Mouse (Mus musculus): ENCODE data around the gene Tcf25.
"Not testable (repeated sequence)": the region's sequence is repeated elsewhere in the genome, so short reads cannot be mapped to it uniquely, and the experiment has no call there.

Tcf25 gene

GRCm38 (mm10) chr8:123410788-123411187 is 37.2 kb downstream of the Tcf25 start:
- no peak for DNase-seq (ENCODE audit: low read depth, low spot score)

DNA sequence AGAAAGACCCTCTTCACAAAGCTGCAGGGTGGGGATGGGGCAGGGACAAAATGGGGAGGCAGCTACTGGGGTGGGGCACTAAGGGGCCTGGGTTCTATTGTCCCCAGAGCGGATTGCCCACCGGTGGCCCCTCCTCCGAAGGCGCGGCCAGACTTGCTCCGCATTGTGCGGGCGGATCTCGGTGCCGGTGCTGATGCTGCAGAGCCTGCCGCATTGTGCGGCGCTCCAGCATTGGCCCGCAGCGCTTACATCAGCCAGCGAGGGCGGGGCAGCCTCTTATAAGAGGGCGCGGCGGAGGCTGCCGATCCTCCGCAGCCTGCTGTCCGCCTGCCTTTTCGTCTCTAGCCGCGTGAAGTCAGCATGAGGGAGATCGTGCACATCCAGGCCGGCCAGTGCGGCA is 37.7 kb downstream of the Tcf25 start, which contains the start of gene Tubb3:
Tubb3 (plus strand) TSS at position 179 of the 400 bp plus-strand sequence.
- peak; percentile 90 for DNase-seq (ENCODE audit: low read depth, low spot score)

DNA sequence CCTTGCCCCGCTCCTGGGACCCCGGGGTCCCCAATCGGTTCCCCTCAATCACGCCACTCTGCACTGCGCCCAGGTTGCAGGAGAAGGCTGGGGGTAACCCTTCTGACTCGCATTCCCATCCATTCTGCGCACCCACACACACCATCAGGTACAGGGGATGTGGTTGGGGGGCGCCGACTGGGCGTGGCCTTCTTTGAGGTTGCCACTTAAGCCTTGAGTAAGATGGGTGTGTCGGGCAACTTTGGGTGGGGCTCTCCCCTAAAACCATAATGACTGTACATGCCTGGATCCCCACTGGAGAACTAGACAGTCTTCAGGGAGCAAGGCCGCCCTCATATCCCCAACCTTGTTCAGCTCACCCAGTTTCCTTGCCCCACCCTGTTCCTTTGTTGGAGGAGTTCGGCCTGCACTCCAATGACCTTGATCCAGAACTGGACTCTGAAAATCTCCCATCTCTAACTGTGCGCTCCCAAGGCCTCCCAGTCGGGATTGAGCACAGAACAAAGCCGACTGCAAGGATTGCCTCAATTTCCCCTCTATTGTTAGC is 38.3 kb downstream of the Tcf25 start:
- DNase-seq (ENCODE audit: low read depth, low spot score), result no peak

DNA sequence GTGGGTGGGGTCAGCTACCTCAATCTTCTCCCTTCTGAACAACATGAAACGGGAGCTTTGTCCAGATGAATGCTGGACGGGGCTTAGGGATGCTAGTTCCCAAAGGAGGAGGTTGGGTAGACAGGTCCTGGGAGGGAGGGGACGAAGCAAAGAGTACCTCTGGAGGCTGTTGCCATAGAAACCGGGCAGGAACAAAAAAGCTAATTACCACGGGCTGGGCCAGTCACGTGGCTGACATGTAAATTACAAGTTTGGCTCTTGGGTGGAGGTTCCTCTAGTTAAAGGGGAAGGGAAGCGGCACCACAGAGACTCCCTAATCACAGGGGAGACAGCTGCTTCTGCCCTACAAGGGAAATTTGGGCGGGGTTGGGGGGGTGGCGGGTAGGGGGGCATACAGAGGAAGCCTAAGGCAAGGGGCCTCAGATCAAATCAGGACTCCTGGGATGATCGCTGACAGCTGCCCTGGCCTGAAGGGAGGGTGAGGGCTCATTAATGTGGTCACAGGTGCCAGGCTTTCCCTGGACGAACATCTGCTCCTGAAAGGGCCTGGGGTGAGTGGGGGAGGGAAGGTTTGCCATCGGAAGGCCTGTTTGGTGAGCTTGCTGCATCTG is 39.1 kb downstream of the Tcf25 start:
- peak; percentile 77 for DNase-seq (ENCODE audit: low read depth, low spot score)

DNA sequence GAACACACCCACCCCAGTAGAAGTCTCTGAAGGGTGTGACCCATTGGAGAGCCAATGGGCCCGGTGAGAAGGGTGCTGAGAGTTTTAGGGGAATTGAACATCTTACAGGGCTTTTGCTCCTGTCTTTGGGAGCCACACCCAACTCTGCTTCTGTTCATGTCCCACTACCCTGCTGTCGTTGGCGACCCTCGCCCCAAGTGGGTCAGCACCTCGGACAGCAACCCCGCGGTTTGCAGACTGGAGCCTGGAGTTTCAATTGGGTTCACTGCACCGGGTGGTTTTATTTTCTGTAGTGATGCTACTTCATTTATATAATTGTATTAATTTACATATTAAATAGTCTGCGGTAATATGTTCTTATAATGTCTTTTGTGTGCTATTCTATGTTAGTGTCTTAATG is 40.7 kb downstream of the Tcf25 start:
- peak; percentile 57 for DNase-seq (ENCODE audit: low read depth, low spot score)

GRCm38 (mm10) chr8:123414997-123415696 is 41.6 kb downstream of the Tcf25 start:
- not testable (repeated sequence) for DNase-seq (ENCODE audit: low read depth, low spot score)

- DNase-seq (ENCODE audit: low read depth, low spot score), result peak; percentile 37
Observed at GRCm38 (mm10) chr8:123415967-123416943, 42.7 kb downstream of the Tcf25 start.

DNA sequence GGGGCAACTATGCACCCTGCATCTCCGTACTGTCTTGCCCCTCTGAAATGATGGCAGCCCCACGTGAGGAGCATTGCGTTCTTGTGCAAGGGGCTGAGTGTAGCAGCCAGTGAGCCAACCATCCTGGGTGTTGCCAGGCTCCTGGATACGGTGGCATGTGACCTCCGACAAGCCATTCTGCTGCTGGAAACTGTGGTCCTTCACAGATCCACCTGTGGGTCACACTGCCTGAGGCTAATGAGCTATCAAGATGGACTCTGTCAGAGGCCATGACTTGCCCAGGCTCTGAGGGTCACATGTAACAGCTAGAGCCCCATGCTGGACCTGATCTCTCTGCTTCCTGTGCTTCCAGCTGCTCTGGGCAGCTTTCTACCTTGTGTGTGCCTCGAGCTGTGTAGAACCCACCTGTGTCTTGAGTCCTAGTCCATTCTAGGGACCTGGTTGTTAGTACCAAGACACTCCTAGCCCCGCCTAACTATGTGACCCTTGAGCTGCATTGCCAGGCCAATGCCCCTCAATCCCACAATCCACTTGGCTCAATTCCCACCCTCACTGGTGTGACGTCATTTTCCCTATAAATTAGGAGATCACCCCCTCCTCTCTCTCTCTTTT is 43.5 kb downstream of the Tcf25 start:
- DNase-seq (ENCODE audit: low read depth, low spot score), result no peak

GRCm38 (mm10) chr8:123419711-123420110 is 46.2 kb downstream of the Tcf25 start:
- DNase-seq (ENCODE audit: low read depth, low spot score), result no peak

DNA sequence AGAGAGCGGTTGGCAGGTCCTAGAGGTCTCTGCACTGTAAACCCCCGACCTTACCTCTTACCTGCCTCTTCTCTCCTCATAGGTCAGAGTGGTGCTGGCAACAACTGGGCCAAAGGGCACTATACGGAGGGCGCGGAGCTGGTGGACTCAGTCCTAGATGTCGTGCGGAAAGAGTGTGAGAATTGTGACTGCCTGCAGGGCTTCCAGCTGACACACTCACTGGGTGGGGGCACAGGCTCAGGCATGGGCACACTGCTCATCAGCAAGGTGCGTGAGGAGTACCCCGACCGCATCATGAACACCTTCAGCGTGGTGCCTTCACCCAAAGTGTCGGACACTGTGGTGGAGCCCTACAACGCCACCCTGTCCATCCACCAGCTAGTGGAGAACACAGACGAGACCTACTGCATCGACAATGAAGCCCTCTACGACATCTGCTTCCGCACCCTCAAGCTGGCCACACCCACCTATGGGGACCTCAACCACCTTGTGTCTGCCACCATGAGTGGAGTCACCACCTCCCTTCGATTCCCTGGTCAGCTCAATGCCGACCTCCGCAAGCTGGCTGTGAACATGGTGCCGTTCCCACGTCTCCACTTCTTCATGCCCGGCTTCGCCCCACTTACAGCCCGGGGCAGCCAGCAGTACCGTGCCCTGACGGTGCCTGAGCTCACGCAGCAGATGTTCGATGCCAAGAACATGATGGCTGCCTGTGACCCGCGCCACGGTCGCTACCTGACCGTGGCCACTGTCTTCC is 47.1 kb downstream of the Tcf25 start:
- no peak for DNase-seq (ENCODE audit: low read depth, low spot score)

GRCm38 (mm10) chr8:123421325-123421724 is 47.8 kb downstream of the Tcf25 start:
- no peak for DNase-seq (ENCODE audit: low read depth, low spot score)

DNA sequence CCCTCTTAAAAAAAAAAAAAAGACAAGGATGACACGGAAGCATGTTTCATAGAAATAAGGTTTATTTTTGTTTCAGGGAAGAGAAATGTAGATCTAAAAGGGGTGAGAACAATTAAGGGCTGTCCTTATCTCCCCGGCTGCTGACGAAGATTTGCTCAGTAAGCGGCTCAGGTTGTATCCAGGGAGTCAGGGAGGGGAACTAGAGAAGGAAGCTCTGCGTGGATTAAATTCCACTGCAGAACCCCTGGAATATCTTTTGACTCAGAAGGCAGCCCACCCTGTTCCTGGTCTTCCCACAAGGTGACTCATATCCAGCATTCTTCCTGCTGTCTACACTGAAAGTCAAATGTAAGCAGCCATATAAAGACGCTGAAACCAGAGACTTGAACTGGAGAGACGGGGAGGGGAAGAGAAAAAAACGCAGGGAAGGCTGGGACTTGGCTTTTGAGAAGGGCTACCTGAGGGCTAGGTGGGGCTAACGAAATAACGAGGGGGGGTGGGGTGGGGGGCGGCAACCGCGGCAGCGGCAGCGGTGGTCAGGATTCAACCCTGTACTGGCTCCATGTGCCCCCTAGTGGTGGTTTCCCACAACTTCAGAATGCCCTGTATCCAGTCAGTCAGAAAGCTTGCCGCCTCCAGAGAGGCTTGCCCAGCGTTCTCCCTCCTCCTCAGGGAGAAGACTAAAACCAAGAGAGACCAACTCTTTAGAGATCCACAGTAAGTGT is 48.7 kb downstream of the Tcf25 start:
- DNase-seq (ENCODE audit: low read depth, low spot score), result peak; percentile 76

DNA sequence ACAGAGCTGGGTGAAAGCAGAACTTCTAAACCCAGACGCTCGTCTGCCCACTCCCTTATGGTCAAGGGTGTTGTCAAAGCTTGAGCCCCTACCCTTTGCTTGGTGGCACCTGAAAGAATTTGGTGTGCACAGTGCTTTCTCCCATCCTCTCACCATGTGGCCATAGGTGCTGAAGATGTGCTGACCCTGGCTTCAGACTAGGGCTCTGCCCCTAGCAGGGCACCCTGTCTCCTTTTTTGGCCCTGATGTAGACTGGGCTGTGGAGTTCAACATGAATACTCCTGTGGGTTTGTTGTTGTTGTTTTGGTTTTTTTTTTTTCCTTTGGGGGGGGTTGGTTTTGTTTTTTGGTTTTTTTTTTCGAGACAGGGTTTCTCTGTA is 49.2 kb downstream of the Tcf25 start:
- no peak for DNase-seq (ENCODE audit: low read depth, low spot score)

DNA sequence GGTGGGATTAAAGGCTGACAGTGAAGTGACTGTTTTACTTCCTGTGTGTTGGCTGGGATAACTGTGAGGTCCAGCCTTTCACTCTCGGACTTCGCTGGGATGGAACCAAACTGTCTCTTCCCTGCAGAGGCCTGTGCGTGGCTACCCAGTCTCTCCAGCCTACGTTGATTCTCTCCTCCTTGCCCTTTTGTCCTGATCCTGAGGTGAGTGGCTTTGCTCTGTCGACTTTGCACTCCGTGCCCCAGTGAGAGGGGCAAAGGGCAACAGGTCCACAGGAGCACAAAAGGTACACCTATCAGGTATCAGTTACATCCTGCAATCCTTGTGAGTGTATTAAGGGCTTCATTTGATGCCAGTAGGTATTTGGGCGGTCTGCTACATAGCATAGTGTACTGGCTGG is 49.9 kb downstream of the Tcf25 start, which contains the start of gene Def8:
Def8 (plus strand) TSS at position 87 of the 400 bp plus-strand sequence.
- no peak for DNase-seq (ENCODE audit: low read depth, low spot score)

GRCm38 (mm10) chr8:123426511-123427509 is 53.3 kb downstream of the Tcf25 start:
- no peak for DNase-seq (ENCODE audit: low read depth, low spot score)

DNA sequence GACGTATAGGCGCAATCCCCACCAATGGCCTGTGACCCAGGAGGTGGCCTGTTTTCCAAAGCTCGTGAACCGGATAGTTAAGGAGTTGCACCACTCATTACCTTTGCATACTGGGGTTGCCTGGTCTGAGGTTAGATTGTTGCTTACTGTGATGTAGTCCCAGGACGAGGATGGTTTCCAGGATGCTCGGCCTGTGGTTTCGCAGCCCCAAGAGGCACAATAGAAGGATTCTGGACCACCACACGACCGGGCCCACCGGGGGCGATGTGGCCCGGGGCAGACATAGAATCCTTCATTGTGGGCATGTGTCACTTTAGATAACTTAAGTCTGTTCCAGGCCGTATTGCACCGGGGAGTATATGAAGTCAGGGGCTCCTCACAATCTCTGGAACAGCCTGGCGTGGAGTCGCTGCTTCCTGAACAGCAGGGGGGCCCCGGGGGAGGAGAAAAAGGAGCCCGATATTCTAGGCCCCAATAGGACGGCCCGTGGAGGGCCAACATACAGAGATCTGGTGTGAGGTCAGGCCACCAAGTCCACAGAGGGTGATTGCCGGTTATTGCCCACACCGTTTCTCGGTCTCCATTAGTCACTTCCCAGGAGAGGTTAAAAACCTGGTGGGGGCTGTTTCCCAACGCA is 54.2 kb downstream of the Tcf25 start:
- DNase-seq (ENCODE audit: low read depth, low spot score), result no peak

- no peak for DNase-seq (ENCODE audit: low read depth, low spot score)
Observed at GRCm38 (mm10) chr8:123428343-123428893, 54.9 kb downstream of the Tcf25 start.
